Mouse (Mus musculus) E14TG2a.4 (cell line): ENCODE measurements around the gene Ston2.
"Not testable (repeated sequence)": the region's sequence is repeated elsewhere in the genome, so short reads cannot be mapped to it uniquely, and the experiment has no call there.

ENCODE experiments used
- CTCF ChIP-seq: conservative IDR thresholded peaks from 2 replicates; pipeline ENCODE4 v1.5.1; 2014; ENCODE audit warnings: low read length
- POU5F1 ChIP-seq: IDR thresholded peaks from 2 replicates; pipeline ENCODE4 v1.6.1; 2014; ENCODE audit warnings: low read length, borderline replicate concordance

DNA sequence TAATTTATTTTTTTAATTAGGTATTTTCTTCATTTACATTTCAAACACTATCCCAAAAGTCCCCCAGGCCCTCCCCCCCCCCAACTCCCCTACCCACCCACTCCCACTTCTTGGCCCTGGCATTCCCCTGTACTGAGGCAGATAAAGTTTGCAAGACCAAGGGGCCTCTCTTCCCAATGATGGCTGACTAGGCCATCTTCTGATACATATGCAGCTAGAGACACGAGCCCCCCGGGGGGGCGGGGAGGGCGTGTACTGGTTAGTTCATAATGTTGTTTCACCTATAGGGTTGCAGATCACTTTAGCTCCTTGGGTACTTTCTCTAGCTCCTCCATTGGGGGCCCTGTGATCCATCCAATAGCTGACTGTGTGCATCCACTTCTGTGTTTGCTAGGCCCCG lies 41.3 kb downstream of the Ston2 start:
- not testable (repeated sequence) for TF ChIP-seq CTCF, POU5F1
